Mouse (Mus musculus) ES-Bruce4 (cell line): ENCODE measurements around the gene Asb2. TPM values are rescaled to one million over a fixed set of nuclear protein-coding genes. Genes with fewer than 3 reads are reported as not detected.

ENCODE experiments used
- H3K27ac ChIP-seq: 2 replicates; pipeline ENCODE4 v1.5.1; 2012; ENCODE audit warnings: low read length, inconsistent platforms; ENCODE audit not compliant: insufficient read depth
- H3K27me3 ChIP-seq: 2 replicates; pipeline ENCODE4 v1.6.1; 2012; ENCODE audit warnings: mild to moderate bottlenecking, low read length, inconsistent platforms; ENCODE audit not compliant: control insufficient read depth, poor library complexity, insufficient read depth, severe bottlenecking
- H3K36me3 ChIP-seq: 2 replicates; pipeline ENCODE4 v1.6.1; 2012; ENCODE audit warnings: inconsistent platforms, mild to moderate bottlenecking, low read length, moderate library complexity; ENCODE audit not compliant: control insufficient read depth, poor library complexity, insufficient read depth, severe bottlenecking
- H3K4me1 ChIP-seq: one replicate; pipeline ENCODE4 v1.8.1; 2011; ENCODE audit warnings: low read length; ENCODE audit not compliant: control insufficient read depth, insufficient read depth
- H3K4me3 ChIP-seq: 2 replicates; pipeline ENCODE4 v1.5.1; 2011; ENCODE audit warnings: low read depth, mild to moderate bottlenecking, low read length
- H3K9ac ChIP-seq: 2 replicates; pipeline ENCODE4 v1.6.1; 2012; ENCODE audit warnings: low read depth, mild to moderate bottlenecking, inconsistent platforms; ENCODE audit not compliant: poor library complexity, severe bottlenecking
- H3K9me3 ChIP-seq: replicated peaks from 2 replicates; pipeline ENCODE4 v1.6.1; 2012; ENCODE audit warnings: mild to moderate bottlenecking, low read length, inconsistent platforms; ENCODE audit not compliant: control insufficient read depth, poor library complexity, insufficient read depth, severe bottlenecking
- CTCF ChIP-seq: IDR thresholded peaks from one replicate; pipeline ENCODE4 v1.8.1; 2011; ENCODE audit warnings: low read depth, low read length
- EP300 ChIP-seq: IDR thresholded peaks from 2 replicates; pipeline ENCODE4 v1.6.1; 2011; ENCODE audit warnings: low read depth, low read length; ENCODE audit not compliant: insufficient read depth
- POLR2A ChIP-seq: IDR thresholded peaks from one replicate; pipeline ENCODE4 v1.8.1; 2011; ENCODE audit warnings: low read length; ENCODE audit not compliant: insufficient read depth
- polyA plus RNA-seq: library from polyadenylated mRNA; stranded (reverse); fragments of >200 nt; gene quantifications from 2 replicates; pipeline ENCODE4 v1.2.4, GENCODE M21; 2011; ENCODE audit warnings: low read depth; ENCODE audit not compliant: missing spikeins, insufficient read depth, insufficient read length

Gene Asb2
- polyA plus RNA-seq, 1 experiment = not detected

GRCm38 (mm10) chr12:103389982-103390381, 34.2 kb upstream of the Asb2 start:
- no peak overlapping the region for H3K4me3 ChIP-seq
- H3K36me3 ChIP-seq = no peaks in the 10 kb centered on the region
- H3K9ac ChIP-seq = no peak overlapping the region
- H3K9me3 ChIP-seq = no peaks in the 10 kb centered on the region
- H3K27ac ChIP-seq = no peak overlapping the region
- H3K4me1 ChIP-seq = no peaks in the 10 kb centered on the region
- TF ChIP-seq EP300 (no peak), POLR2A (no peak), CTCF (no peak)
- H3K27me3 ChIP-seq = no peaks in the 10 kb centered on the region

DNA sequence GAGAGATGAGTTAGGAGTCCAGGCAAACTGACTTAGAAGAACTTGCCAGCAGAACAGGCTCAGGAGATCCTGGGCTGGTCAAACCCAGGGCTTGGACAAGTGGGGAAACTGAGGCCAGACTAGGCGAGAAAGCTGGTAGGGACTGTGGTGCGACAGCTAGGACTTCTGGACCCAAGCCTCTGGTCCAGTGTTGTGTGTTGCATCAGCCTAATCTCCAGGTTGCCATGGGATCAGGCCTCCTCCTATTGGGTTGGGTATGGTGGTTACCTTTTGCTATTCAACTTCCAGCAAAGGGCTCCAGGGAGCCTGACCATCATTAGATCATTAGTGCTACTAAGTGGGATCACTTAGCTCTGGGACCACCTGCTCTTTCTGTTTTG, 33.5 kb upstream of the Asb2 start:
- Histone ChIP-seq H3K4me3 (peak overlapping the region; percentile 81), H3K4me1 (no peaks in the 10 kb centered on the region), H3K36me3 (no peaks in the 10 kb centered on the region), H3K27me3 (no peaks in the 10 kb centered on the region), H3K9ac (peak overlapping the region; percentile 75), H3K27ac (no peak overlapping the region), H3K9me3 (no peaks in the 10 kb centered on the region)
- TF ChIP-seq EP300 (no peak), POLR2A (no peak), CTCF (no peak)

DNA sequence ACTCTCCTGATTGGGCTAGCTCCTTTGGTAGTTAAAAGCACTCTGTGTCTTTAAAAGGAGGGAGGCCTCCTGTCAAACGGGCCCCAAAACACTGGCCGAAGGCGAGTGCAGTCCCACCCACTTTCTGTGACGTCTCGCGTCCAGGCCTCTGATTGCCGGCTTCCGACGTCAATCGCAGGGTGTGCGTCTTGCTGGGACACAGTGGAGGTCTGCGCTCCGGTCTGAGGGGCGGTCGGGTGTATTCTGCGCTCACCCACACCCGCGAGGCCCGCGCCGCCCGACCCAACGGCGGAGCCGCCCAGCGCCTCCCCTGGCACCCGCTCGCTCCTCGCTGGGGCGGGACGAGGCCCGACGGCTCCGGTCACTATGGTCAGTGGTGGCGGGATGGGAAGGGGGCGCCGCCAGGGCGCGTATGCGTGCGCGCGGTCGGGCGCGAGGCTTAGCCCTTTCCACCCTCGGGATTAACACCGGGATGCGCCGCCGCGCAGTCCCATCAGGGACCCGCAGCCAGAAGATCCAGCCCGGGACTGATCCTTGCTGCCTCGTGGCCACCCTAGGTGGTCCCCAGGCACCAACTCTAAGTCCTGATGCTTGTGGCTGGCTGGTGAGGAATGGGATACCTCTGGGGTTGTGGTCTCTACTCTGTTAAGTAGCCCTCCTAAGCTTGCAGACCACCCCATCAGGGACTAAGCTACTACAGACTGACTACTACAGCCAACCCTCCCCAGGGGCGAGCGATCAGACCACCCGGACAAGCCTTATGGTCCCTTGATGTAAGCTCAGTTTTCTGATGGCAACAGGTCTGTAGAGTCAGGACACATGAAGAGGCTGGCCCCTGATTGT, 32.9 kb upstream of the Asb2 start, which contains the start of gene Otub2:
Otub2 (plus strand) TSS at position 178 of the 843 bp plus-strand sequence.
- no peak within 1 kb of the TSS for H3K27ac ChIP-seq
- TF ChIP-seq CTCF (no peak), POLR2A (no peak), EP300 (no peak)
- no peaks in the 10 kb centered on the region for H3K36me3 ChIP-seq
- H3K9ac ChIP-seq = peak within 1 kb of the TSS; percentile 75
- H3K4me1 ChIP-seq = no peaks in the 10 kb centered on the region
- peak within 1 kb of the TSS; percentile 81 for H3K4me3 ChIP-seq
- no peaks in the 10 kb centered on the region for H3K27me3 ChIP-seq
- H3K9me3 ChIP-seq = no peaks in the 10 kb centered on the region

- no peaks in the 10 kb centered on the region for H3K4me1 ChIP-seq
- TF ChIP-seq EP300 = no peak
- no peak for TF ChIP-seq POLR2A
- no peak for TF ChIP-seq CTCF
- no peak overlapping the region for H3K9ac ChIP-seq
- H3K4me3 ChIP-seq = no peak overlapping the region
- H3K9me3 ChIP-seq = no peaks in the 10 kb centered on the region
- H3K27ac ChIP-seq = no peak overlapping the region
- H3K27me3 ChIP-seq = no peaks in the 10 kb centered on the region
- no peaks in the 10 kb centered on the region for H3K36me3 ChIP-seq
Measured at GRCm38 (mm10) chr12:103380226-103380625, 24.4 kb upstream of the Asb2 start.

DNA sequence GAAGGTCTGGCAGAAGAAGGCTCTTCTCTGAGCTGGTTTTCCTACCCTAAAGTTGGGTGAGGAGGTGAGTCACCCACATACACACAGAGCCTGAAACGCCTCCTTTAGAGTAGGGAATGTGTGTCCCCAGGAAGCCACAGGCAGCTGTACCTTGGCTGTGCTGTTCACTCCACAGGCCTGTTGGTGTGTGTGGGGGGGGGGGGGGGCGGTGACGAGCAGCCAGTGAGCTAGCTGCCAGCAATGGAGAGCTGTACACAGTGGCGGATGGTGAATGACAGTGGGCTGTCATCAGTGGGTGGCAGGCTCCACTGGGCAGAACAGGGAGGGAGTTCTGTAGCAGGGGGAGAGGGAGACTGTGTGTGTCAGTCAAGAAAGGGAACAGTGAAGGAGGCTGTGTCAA, 21.0 kb upstream of the Asb2 start:
- no peak overlapping the region for H3K9ac ChIP-seq

GRCm38 (mm10) chr12:103376124-103376523, 20.3 kb upstream of the Asb2 start:
- Histone ChIP-seq H3K27ac (no peak overlapping the region), H3K4me3 (no peak overlapping the region), H3K36me3 (no peaks in the 10 kb centered on the region), H3K27me3 (no peaks in the 10 kb centered on the region), H3K9ac (no peak overlapping the region), H3K9me3 (no peaks in the 10 kb centered on the region), H3K4me1 (no peaks in the 10 kb centered on the region)
- TF ChIP-seq POLR2A (no peak), CTCF (no peak), EP300 (no peak)

More for the DNA sequence above, 21.0 kb upstream of the Asb2 start:
- H3K9me3 ChIP-seq = no peaks in the 10 kb centered on the region
- no peak overlapping the region for H3K4me3 ChIP-seq
- H3K27ac ChIP-seq = no peak overlapping the region
- H3K27me3 ChIP-seq = no peaks in the 10 kb centered on the region
- no peaks in the 10 kb centered on the region for H3K36me3 ChIP-seq
- H3K4me1 ChIP-seq = no peaks in the 10 kb centered on the region
- TF ChIP-seq CTCF (no peak), POLR2A (no peak), EP300 (no peak)
